Mouse (Mus musculus) c-Kit-negative CD71-positive TER-119-positive erythroid progenitor cells, embryonic 14.5 days (primary cell): ENCODE data around the gene Chst1.

Experiments
- DNase-seq: peaks from one replicate; pipeline ENCODE4 v3.0.0-alpha.2; 2013; ENCODE audit warnings: low read depth, low spot score

Chst1 gene

DNA sequence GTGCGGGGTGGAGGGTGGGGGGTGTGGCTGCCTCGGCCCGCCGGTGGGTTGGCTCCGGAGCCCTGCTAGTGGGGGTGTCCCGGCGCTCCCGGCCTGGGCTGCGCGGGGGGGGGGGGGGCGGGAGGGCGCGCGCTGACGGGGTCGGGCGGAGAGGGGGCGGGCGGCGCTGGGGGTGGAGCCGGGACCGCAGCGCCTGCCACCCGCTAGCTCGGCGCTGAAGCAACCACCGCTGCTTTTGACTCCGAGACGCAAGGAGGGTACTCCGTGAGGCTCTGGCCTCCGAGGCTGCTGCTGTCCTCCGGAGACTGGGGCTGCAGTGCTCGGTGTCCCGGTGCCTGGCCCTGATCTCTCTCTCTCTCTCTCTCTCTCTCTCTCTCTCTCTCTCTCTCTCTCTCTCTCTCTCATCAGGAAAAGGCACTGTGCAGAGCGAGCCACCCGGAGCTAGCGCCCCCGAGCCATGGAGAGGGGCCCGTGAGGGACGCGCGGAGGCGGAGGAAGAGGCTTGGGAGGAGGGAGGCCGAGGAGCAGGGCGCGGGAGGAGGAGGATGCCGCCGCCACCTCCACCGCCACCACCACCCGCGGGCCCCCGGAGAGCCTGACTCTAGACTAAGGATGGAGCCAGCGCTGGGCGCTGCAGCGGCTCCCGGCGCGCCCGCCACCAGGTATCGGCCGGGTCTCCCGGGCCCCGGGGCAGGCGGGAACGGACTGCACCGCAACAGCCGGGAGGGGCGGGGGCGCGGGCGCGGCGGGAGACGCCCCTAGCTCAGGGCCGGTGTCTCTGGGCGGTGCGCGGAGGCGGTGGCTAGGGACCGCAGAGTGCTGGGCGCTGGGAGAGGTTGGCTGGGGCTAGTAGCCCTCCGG, at the start of gene Chst1:
TSS of gene Chst1 (plus strand) at position 221 of the 861 bp plus-strand sequence.
- no peak for DNase-seq

DNA sequence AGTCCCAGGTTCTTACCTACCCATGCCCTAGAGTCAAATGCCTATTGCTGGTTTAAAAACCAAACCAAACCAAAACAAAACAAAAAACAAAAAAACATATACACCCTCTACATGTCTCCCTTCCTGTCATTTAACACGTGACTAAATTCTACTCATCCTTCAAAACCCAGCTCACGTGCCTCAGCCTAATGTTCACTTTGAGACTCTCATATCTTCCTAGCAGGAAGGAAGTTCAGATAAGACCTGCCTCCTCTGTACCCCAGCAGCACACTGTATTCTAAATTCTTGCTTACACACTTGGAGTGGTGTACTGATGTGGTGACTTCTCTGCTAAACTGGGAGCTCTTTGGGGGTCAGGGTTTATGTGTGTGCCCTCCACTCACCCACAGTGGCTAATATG, 49.5 kb upstream of the Chst1 start:
- DNase-seq = no peak

DNA sequence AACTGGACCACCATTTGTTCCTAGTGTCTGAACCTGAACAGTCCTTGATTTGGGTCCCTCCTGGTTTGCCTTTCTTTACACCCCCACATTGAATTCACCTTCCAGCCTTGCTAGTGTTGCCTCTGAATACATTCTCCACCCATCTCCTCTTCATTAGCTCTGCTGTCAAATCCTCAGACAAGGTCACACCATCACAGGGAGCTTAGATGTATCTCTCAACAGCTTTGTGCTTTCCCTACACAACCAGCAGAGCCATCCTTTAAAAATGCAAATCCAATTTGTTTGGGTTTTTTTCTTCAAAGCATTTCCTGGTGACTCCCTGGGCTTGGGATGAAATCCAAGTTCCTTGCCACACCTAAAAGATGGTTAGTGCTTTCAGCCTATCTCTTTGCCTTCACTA, 45.0 kb upstream of the Chst1 start:
- DNase-seq = no peak

DNA sequence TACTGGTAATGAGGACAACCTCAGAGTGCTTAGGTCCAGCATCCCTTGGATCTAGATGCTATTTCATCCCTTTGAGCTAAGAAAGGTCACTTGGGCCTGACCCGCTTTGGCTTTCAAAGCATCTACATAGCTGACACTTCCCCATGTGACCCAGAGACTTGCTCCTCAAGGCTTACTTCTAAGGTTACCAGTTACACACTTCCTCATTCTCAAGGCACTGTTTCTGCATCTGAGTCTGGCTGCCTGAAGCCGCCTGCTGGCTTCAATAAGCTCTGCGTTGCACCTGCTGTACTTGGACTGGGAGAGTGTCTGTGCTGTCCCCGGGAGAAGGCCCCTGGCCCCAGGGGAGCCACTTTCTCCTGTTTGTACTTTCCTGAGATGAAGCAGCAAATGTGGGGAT, 36.6 kb upstream of the Chst1 start:
- DNase-seq = no peak

DNA sequence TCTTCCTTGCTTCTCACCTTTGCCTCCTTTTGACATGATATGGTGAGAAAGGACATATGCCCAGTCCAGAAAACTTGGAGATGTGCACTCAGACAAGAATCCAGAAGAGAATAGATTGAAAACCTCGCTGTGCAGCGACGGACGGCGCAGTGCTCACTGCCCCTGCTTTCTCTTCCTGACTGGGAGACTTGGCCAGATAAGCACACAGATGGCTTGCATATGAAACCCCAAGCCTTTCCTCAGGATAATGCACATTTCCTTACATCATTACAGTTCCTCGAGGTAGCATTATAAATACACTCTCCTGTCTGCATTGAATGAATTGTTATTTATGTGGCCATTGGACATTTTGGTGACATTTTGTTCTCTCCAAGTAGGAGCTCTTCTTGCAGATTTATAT, 28.9 kb upstream of the Chst1 start:
- no peak for DNase-seq

DNA sequence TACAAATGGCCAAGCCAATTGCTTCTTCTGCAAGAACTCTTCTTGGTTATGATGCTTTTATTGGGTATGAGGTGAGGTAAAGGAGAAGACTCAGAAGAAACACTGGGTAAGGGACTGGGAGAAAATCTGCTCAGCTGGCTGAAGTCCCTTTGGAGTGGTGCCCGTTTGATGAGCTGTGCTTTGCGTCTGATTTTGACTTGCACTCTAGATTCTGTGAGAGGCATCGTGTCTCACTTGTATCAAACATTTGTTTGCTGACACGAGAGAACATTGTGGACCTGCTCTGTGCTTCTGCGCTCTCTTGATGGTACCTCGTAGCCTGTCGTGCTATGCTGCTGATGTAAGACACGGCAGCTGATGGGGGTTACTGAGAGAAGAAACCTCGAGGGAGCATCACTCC, 21.7 kb upstream of the Chst1 start:
- no peak for DNase-seq

DNA sequence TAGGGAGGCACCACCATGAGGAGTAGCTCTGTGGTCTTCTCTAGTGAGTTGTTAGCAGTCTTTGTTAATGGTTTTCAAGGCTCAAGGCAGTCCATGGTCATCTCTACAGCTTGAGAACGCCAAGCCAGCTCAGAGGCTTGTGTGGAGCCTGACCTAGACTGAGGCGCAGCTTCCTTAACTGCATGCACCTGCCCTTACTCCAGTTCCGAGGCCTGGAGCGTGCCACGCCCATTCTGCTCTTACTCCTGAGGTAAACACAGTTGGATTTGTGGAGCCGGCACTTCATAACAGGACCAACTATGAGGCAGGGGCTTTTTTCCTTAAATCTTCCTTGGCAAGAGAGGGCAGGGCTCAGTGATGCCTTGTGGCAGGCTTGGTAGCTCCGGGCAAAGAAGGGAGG, 18.2 kb upstream of the Chst1 start:
- DNase-seq = no peak

DNA sequence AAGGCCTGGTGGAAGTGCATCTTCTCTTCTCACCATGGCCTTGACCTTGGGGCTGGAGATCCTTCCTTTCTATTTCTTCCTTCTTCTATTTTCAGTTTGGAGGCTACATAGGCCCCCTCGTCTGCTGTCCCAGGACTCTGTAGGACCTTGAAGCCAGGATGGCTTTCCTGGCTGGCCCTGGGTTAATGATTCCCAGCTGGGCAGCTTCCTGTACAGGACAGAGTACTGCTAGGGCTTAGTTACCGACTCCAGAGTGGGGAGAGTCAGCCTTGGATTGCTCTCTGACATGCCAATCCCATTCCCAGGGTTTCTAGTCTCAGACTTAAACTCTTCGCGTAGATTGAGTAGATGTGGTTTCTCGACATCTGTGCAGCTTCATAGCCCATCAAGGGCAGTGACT, 16.9 kb upstream of the Chst1 start:
- DNase-seq = no peak

DNA sequence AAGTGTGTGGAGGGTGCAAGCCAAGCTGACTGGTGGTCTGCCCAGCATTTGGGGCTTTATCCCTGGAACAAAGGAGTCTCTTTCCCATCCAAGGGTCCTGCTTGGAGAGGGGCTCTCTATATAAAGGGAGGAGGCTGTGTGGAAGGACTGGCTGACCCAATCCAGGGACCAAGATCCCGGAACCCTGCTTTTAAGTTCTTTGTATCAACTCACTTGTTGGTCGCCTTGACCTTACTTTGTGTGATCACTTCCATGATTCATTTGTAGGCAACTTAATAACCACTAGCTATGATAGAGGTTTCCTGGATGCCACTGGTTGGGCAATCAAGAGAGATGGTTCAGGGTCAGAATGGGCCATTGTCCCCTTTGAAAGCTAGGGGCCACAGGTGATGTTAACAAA, 11.7 kb upstream of the Chst1 start:
- DNase-seq = no peak

DNA sequence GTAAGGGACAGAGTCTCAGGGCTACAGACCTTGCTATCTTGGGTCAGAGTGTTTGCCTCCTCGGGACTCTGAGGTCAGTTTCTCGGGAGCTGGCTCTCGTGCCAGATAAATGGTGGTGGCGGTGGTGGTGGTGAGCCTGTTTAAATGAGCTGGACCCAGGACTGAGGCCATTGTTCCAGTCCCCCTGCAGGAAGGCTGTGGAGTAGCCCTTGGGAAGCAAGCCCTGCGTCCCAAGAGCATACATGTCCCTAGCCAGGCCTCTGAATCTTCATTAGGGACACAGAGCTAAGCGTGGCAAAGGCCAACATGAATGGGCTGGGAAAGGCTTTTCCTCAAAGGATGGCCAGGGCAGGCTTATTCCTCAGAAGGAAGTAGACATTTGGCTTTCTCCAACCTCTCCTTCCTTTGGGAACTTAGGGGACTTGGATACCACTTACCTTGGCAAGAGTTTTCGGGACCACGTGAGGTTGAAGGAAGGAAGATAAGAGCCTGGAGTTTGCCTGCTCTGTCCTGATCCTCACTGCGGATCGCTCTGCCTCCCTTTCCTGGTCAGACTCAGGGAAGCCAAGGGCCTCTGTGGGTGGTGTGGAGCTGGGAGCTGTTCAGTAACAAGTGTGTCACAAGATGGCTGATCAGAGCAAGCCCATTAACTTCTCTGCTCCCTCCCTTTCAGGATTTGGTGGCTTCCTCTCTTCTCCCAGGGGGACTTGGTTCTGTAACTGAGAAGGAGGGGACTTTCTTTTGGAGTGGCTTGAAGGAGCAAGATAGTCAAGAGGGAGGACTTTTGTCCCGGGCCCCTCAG, 4.4 kb upstream of the Chst1 start:
- DNase-seq = no peak

DNA sequence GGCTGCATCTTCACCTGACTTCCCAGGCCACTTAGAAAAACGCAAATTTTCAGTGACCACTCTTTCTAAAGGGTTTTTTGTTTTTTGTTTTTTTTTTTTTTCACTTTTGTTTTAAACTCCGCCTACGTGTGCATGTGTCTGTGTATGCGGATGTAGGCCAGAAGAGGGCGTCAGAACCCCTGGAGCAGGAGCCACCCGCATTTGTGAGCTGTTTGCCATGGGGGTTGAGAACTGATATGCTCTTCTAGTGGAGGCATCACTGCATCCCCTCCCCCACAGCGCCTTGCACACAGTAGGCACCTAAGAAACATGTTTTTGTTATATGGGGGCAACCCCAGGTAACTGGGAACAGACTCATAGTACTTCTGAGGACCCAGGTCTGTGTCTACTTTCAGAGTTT, 2.2 kb upstream of the Chst1 start:
- no peak for DNase-seq

DNA sequence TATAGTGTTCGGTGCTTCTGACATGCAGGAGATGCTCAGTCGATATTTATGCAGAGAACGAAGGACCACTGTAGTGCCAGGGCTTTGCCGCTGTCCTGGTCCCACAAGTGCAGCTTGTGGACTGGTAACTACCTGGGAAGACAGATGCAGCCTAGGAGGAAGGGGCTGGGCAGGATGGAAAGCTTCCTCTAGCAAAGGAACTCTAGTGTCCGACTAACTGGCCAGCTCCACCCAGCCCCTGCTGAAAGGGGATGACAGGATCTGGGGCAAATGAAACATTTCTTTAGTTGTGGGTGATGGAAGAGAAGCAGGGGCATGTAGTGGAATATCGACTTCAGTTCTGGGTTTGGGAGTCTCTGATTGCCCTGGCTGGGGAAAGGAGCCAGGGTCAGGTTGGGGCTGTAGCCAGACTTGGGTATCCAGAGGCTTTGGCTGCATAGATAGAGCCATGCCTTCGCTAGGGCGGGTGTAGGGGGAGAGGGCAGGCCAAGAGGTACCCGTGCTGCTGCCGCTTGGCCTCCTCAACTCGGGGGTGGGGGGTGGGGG, 493 bp upstream of the Chst1 start:
- DNase-seq = no peak

DNA sequence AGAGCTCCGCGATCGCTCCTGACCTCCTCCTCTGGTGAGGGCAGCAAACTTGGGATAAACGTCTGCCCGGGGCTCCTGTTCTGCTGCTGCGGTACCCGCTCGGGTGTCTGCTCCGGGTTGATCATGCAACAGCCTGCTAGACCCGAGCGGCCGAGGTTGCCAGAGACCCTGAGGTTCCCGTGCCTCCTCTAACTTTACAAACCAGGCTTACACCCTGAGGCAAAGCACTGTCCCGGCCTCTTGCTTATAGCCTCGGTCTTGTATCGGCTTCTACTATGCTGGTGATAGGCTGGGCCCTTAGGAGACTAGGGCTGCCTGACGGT, 802 bp downstream of the Chst1 start:
- DNase-seq = no peak

DNA sequence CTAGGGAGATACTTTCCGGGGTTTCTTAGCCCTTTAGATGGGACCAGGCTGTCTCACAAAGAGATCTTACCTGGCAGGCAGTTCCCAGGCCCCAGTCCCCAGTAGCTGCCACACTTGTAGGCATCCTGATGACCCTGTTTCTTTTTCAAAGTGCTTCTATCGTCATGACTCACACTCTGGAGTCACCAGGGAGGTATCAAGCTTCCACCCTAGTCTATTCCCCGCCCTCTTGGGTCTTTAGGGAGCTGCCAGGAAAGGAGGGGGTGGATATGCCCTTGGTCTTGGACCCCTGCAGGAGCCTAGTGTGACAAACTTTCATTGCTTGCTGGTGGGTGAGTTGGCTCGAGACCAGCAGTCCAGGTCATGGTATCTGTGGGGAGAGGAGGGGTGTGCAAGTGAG, 1.7 kb downstream of the Chst1 start:
- DNase-seq = no peak

DNA sequence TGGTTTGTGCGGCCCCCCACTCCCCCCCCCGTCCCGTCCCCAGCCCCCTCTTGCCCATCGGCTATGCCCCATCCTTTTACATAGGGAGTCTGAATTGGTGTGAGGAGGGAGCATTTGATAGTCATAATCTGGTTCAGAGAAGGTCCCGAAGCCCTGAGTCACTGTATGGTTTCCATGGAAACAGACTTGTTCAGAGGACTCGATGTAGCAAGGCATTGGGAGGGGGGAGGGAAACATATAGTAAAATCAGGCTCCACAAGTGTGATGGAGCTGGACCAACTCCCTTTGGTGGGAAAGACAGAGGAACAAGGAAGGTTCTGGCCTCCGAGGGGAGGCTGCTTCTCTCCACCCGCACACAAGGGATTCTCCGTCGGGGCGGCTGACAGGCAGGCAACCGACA, 2.6 kb downstream of the Chst1 start:
- DNase-seq = no peak

DNA sequence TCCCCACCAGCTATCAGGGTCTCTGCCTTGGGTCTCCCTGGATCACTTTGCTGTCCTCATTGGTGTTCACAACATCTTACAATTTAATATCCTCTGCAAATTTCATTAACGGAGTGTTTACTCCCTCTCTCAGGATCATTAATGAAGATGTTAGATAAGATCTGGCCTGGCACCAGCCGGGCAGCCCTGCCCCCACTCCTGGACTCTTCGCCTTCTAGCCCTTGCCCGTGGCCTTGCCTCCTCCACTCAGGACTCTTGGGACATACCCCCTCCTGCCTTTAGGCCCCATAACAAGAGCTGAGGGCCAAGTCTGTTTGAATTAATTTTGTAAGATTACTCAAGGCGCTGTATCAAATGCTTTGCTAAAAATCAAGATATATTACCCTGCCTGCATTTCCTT, 4.1 kb downstream of the Chst1 start:
- DNase-seq = no peak

DNA sequence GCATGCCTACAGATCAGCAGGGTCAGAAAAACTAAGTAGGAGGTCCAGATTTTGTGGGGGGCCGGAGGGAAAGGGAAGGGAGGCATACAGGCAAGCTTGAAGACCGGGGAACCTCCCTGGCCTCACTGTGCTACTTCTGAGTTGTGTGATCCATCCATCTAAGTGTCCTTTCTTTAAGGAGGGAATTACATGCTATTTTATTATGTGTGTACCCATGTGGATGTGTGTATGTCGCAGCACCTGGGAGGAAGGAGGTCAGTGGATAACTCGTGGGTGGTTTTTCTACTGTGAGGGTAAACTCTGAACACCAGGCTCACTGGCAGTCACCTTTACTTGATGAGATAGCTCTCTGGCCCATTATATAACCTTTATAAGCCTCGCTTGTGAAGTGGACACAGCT, 5.1 kb downstream of the Chst1 start:
- DNase-seq = no peak

DNA sequence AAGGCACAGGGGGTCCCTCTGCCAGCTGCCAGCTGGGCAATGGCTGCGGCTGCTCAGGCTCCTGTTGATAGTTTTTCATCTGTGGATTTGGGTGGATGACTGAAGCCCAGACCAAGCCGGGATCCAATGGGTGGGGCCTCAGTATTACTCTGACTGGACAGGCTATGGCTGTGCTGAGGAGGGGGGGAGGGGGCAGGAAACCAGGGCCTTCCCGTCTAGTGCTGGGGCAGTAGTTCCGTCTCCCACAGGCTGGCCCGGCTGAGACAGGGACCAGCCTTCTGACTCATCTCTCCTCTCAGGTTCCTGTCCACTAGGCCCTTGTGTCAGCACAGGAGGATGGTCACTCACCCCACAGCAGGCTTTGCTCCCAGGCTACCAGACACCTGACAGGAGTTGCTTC, 6.5 kb downstream of the Chst1 start:
- no peak for DNase-seq

DNA sequence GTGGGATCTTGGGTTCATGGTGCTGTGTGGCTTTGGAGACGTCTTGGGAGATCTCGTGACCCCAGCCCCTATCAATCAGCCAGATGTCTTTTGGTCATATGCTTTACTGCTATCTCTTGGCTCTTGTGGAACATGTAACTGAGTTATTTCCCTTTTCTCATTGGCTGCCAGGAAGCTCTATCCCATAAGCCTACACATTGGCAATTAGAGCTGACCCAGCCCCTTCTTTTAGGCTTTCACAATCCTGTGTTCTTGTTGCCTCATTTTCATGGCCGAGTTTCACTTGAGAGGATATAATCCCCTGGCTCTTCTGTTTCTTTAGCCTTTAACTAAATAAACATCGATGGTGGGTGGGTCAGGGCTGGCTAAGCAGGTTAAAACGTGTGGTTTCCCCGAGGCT, 7.6 kb downstream of the Chst1 start:
- no peak for DNase-seq

DNA sequence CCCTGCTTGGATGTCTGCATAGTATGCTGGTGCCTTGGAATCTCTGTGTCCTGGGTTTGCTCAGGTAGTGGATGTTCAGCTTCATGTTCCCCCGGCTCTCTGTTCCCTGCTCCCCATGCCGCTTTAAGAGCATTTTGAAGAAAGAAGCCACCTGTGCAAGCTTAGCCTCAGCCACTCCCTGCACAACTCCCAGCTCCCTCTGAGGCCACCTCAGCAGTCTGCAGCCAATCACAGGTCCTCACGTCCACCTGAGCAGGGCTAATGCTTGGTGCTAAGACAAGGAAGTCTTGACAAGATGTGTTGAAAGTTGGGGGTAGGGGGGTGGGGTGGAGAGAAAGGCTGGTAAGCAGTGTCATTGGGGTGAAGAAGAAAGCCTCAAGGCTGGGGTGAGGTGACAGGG, 8.1 kb downstream of the Chst1 start:
- no peak for DNase-seq

DNA sequence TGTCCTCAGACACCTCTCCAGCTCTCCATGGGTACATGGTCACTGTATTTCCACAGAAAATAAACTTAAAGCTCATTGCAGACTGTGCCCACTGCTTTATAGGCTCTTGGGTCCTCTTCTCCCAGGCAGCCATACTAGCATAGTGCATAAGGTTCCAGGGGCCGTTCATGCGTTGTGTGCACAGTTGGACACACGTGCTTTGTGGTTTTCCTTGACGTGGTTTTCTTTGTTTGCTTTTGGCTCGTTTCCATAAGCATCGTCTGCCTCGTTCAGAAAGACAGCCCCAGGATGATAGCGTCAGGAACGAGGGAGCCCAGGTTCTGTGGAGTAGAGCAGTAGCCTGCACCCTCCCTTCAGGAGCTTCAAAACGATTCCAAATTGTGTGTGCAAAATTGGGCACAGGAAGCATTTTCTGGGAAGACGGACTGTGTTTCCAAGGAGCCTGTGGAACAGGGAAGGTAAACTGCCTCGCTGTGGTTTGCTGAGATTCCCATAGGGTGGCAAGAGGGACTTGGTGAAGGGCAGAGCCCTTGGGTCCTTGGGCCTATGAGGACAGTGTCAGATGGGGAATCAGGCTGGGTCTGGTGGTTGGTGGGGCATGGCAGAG, 8.6 kb downstream of the Chst1 start:
- no peak for DNase-seq

DNA sequence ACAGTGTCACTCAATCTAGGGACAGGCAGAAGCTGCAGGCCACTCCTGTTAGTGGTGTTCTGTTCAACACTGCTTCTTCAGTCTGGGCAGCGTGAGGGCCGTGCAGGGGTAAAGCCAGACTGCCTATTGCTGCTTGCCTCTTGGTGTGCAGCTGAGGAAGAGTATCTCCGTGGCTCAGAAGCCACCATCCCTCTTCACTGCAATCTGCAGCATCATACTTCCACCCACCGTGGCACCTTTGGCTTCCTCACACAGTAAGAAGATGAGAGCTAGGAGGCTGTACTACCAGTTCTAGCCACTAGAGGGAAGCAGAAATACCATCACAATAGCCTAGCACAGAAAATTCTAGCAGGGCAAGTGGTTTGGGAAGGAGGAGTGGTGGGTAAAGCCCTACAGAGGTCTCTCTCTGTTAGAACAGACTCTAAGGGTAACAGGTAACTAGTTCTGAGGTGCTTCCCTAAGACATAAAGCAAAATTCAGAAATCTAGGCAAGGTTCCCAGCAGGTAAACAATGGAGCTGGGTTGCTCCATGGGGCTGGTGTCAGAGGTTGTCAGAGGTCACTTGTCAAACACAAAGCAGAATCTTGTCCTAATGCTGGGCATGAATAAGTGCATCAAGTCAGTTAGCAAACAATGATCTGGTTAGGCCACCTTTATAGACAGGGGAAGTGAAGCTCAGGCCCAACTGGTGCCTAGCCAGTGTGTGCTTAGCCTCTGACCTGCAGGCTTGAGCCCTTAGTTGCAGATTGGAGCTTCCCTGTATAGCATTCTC, 9.5 kb downstream of the Chst1 start:
- peak; percentile 46 for DNase-seq
